Mouse (Mus musculus): ENCODE results near the gene Cecr2. TPM values are rescaled to one million over a fixed set of nuclear protein-coding genes. Genes with fewer than 3 reads are reported as not detected.
"Not testable (repeated sequence)": the region's sequence is repeated elsewhere in the genome, so short reads cannot be mapped to it uniquely, and the experiment has no call there.

Cecr2 gene
- polyA plus RNA-seq, 1 experiment from 2014 or later, result 1.6 TPM

DNA sequence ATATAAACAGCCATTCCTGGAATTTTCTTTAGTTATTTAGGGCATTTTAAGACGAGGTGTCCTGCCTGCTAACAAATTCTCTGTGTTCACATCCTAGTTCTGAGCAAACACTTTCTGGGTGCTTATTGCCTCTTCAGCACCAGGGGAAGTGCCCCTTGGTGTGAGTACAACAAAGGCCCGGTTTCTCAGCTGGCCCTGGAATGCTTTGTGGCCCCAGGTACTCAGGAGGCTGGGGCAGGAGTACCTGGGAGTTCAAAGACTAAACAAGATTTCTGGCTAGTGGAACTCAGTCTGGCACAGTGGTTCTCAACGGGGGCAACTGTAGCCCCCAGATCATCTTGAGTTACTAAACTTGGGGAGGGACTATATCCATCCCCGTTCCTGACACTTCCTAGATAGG, 26.6 kb upstream of the Cecr2 start:
- no peak overlapping the region for H3K27ac ChIP-seq (ENCODE audit: low read length)

DNA sequence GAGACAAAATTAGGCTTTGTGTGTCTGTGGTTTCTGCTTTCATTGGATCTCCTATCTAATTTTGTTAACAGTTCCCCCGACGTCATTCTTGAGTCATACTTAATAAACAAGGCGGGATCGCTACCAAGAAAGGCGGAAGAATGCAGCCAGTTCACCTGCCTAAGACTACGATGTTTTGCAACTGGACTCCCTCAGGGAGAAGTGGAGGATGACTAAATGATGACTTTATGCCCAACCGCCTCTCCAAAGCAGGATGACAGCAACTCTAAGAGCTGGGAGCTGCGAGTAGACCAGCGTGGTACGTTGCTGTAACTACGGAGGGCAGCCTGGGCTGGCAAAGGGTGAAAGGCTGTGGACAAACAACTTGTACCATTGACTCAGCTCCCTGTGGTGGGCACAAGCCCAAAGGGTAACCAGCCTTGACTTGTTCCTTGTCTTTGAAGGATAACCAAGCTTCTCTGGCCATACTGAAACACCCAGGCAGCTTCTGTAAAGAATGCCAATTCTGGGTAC, 24.2 kb upstream of the Cecr2 start:
- H3K36me3 ChIP-seq (ENCODE audit: control insufficient read depth, insufficient read depth, low read length), result no peaks in the 10 kb centered on the region
- no peak overlapping the region for H3K27ac ChIP-seq (ENCODE audit: low read length)
- 75% methylated on average over 11 of the region's 11 CpGs for WGBS
- no peaks in the 10 kb centered on the region for H3K27me3 ChIP-seq (ENCODE audit: control insufficient read depth, insufficient read depth, low read length)
- no peak overlapping the region for H3K9ac ChIP-seq (ENCODE audit: low read length)
- H3K4me2 ChIP-seq (ENCODE audit: low read depth, low read length), result no peak overlapping the region
- no peaks in the 10 kb centered on the region for H3K4me1 ChIP-seq (ENCODE audit: control insufficient read depth, insufficient read depth, low read length)
- no peaks in the 10 kb centered on the region for H3K9me3 ChIP-seq (replicated peaks; ENCODE audit: control insufficient read depth, low read length)
- H3K4me3 ChIP-seq (replicated peaks; ENCODE audit: low read length), result no peak overlapping the region
- no peak for ATAC-seq (ENCODE audit: insufficient read depth, low FRiP score)

More for the DNA sequence above, 26.6 kb upstream of the Cecr2 start:
- H3K4me3 ChIP-seq (replicated peaks; ENCODE audit: low read length), result no peak overlapping the region
- H3K9me3 ChIP-seq (replicated peaks; ENCODE audit: control insufficient read depth, low read length), result no peaks in the 10 kb centered on the region
- 36% methylated on average over 4 of the region's 4 CpGs for WGBS
- no peak overlapping the region for H3K4me2 ChIP-seq (ENCODE audit: low read depth, low read length)
- H3K4me1 ChIP-seq (ENCODE audit: control insufficient read depth, insufficient read depth, low read length), result no peaks in the 10 kb centered on the region
- no peaks in the 10 kb centered on the region for H3K27me3 ChIP-seq (ENCODE audit: control insufficient read depth, insufficient read depth, low read length)
- no peak for ATAC-seq (ENCODE audit: insufficient read depth, low FRiP score)
- H3K9ac ChIP-seq (ENCODE audit: low read length), result no peak overlapping the region
- H3K36me3 ChIP-seq (ENCODE audit: control insufficient read depth, insufficient read depth, low read length), result no peaks in the 10 kb centered on the region

DNA sequence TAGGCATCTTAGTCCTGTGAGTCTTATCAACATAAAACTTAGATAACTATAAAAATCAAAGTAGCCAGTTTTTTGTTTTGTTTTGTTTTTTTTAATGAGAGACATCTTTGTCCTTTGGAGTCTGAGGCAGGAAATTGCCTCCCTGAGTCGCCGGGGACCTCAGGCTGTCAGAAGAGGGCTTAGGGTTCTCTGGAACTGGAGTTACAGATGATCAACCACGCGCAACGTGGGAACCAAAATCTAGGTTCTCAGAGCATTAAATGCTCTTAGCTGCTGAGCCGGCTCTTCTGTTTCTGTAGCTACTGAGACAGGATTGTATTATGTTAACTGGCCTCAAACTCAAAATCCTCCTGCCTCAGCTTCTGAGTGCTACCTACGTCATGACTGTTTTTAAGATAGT, 22.4 kb upstream of the Cecr2 start:
- Histone ChIP-seq H3K27ac (ENCODE audit: low read length) (no peak overlapping the region), H3K4me1 (ENCODE audit: control insufficient read depth, insufficient read depth, low read length) (no peaks in the 10 kb centered on the region), H3K27me3 (ENCODE audit: control insufficient read depth, insufficient read depth, low read length) (no peaks in the 10 kb centered on the region), H3K4me2 (ENCODE audit: low read depth, low read length) (no peak overlapping the region), H3K9ac (ENCODE audit: low read length) (no peak overlapping the region), H3K36me3 (ENCODE audit: control insufficient read depth, insufficient read depth, low read length) (no peaks in the 10 kb centered on the region), H3K9me3 (replicated peaks; ENCODE audit: control insufficient read depth, low read length) (no peaks in the 10 kb centered on the region), H3K4me3 (replicated peaks; ENCODE audit: low read length) (no peak overlapping the region)
- 69% methylated on average over 7 of the region's 7 CpGs for WGBS
- no peak for ATAC-seq (ENCODE audit: insufficient read depth, low FRiP score)

DNA sequence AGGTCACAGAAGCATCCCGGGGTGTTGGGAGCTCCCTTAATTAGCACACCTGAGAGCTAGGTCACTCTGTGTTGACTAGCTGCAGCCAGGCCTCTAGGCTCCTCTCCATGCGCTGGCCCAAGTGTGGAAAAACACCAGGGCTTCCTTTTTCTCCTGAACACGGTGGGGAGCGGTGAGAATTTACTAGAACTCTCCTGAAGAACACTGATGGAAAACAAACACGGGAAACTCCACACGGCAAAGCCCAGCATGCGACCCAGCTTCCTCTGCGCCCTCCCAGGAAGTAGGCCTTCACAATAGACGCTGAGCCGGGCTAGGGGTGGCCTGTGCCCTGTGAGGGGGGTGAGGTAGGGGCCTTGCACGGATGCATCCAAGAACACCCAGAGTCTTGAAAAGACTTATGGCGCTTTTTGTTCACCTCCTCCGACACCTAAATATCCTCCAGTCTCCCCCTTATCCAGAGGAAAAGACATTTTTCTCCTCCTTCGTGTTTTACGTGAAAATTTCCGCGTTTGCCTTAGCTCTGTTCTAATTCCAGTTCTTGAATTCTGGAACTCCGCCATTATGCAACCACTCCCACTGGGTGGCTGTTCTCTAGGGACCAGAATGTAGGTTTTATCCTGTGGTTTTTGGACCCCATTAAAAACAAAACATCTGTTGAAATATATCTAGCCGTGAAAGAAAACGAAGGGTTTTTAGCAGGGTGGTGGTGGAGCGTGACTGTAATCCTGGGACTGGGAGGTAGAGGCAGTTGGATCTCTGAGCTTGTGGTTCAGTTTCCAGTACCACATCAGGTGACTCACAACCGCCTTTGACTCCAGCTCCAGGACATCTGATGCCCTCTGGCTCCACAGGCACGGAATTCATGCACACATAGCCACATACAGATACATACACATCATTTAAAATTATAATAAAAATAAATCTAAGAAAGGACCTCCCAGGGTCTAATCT, 21.5 kb upstream of the Cecr2 start:
- H3K9me3 ChIP-seq (replicated peaks; ENCODE audit: control insufficient read depth, low read length), result no peaks in the 10 kb centered on the region
- H3K9ac ChIP-seq (ENCODE audit: low read length), result no peak overlapping the region
- ATAC-seq (ENCODE audit: insufficient read depth, low FRiP score), result no peak
- no peak overlapping the region for H3K27ac ChIP-seq (ENCODE audit: low read length)
- no peaks in the 10 kb centered on the region for H3K36me3 ChIP-seq (ENCODE audit: control insufficient read depth, insufficient read depth, low read length)
- H3K4me1 ChIP-seq (ENCODE audit: control insufficient read depth, insufficient read depth, low read length), result no peaks in the 10 kb centered on the region
- H3K4me3 ChIP-seq (replicated peaks; ENCODE audit: low read length), result no peak overlapping the region
- 52% methylated on average over 23 of the region's 23 CpGs for WGBS
- no peak overlapping the region for H3K4me2 ChIP-seq (ENCODE audit: low read depth, low read length)
- no peaks in the 10 kb centered on the region for H3K27me3 ChIP-seq (ENCODE audit: control insufficient read depth, insufficient read depth, low read length)

DNA sequence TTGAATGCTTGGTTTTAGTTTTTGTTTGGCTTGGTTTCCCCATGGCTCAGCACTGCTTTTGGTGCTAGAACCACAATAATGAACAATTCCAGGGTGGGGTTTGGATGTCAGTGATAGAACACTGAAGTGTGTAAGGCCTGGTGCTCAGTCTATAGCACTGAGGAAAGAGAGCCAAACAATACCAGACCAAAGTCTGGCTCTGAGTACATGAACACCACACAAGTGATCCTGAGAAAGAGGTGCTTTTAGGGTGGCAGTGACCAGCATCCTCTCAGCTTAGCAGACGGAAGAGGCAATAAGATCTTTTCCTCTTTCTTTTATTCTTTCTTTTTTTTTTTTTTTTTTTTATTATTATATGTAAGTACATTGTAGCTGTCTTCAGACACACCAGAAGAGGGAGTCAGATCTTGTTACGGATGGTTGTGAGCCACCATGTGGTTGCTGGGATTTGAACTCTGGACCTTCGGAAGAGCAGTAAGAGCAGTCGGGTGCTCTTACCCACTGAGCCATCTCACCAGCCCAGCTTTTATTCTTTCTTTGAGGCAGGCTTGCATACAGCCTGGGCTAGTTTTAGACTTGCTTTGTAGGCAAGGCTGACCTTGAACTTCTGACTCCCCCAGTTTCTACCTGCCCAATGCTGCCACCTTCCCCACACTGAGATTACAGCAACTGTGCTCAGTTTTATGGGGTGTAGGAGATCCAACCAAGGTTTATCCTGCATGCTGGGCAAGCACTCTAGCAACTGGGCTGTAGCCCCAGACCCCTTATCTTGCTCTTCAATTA, 18.7 kb upstream of the Cecr2 start:
- not testable (repeated sequence) for H3K9ac ChIP-seq (ENCODE audit: low read length); H3K4me3 ChIP-seq (replicated peaks; ENCODE audit: low read length); H3K4me2 ChIP-seq (ENCODE audit: low read depth, low read length); H3K27ac ChIP-seq (ENCODE audit: low read length); H3K9me3 ChIP-seq (replicated peaks; ENCODE audit: control insufficient read depth, low read length); ATAC-seq (ENCODE audit: insufficient read depth, low FRiP score); H3K4me1 ChIP-seq (ENCODE audit: control insufficient read depth, insufficient read depth, low read length); H3K36me3 ChIP-seq (ENCODE audit: control insufficient read depth, insufficient read depth, low read length); H3K27me3 ChIP-seq (ENCODE audit: control insufficient read depth, insufficient read depth, low read length)
- WGBS, result 91% methylated on average over 3 of the region's 4 CpGs

DNA sequence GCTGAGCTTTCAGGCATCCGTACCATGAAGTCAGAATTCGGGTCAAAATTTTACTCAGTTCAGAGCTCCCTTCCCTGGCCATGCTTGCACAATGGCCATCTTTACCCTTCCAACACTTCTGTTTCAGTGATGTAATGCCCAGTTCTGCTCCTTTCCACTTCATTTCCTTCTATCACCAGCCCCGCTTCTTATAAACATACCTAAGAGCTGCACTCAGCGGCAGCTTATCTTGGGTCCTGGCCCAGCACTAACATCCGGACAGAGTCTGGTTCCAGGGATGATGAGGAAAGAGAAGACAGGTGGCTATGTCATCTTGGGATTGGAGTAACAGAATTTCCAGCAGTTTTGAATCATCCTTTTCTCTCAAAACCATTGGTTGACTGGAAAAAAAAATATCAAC, 18.0 kb upstream of the Cecr2 start:
- Histone ChIP-seq H3K9me3 (replicated peaks; ENCODE audit: control insufficient read depth, low read length) (no peaks in the 10 kb centered on the region), H3K36me3 (ENCODE audit: control insufficient read depth, insufficient read depth, low read length) (no peaks in the 10 kb centered on the region), H3K4me3 (replicated peaks; ENCODE audit: low read length) (no peak overlapping the region), H3K27ac (ENCODE audit: low read length) (no peak overlapping the region), H3K4me1 (ENCODE audit: control insufficient read depth, insufficient read depth, low read length) (no peaks in the 10 kb centered on the region), H3K9ac (ENCODE audit: low read length) (no peak overlapping the region), H3K4me2 (ENCODE audit: low read depth, low read length) (no peak overlapping the region), H3K27me3 (ENCODE audit: control insufficient read depth, insufficient read depth, low read length) (no peaks in the 10 kb centered on the region)
- ATAC-seq (ENCODE audit: insufficient read depth, low FRiP score), result no peak
- WGBS, result 44% methylated on average over 5 of the region's 5 CpGs

DNA sequence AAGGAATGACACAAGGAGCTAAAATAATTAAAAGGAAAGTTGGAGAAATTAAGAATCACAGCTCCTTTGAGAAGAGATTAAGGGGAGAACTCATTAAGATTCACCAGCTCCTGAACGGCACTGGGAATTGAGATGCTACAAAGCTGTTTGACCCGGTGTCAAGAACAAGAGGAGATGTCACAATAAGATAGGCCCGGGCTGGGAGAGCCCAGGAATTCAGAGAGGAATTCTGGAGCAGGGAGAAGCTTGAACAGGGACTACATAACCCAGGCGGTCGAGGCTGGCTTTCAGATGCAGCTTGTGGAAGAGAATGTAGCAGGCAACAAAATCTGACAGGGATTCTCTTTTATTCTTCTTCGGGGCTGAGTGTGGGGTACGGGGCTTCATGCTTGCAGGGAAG, 13.5 kb upstream of the Cecr2 start:
- no peak for ATAC-seq (ENCODE audit: insufficient read depth, low FRiP score)
- no peaks in the 10 kb centered on the region for H3K4me1 ChIP-seq (ENCODE audit: control insufficient read depth, insufficient read depth, low read length)
- no peaks in the 10 kb centered on the region for H3K36me3 ChIP-seq (ENCODE audit: control insufficient read depth, insufficient read depth, low read length)
- no peak overlapping the region for H3K4me2 ChIP-seq (ENCODE audit: low read depth, low read length)
- H3K4me3 ChIP-seq (replicated peaks; ENCODE audit: low read length), result no peak overlapping the region
- H3K27ac ChIP-seq (ENCODE audit: low read length), result no peak overlapping the region
- no peaks in the 10 kb centered on the region for H3K9me3 ChIP-seq (replicated peaks; ENCODE audit: control insufficient read depth, low read length)
- 48% methylated on average over 7 of the region's 7 CpGs for WGBS
- H3K27me3 ChIP-seq (ENCODE audit: control insufficient read depth, insufficient read depth, low read length), result no peaks in the 10 kb centered on the region
- H3K9ac ChIP-seq (ENCODE audit: low read length), result no peak overlapping the region

DNA sequence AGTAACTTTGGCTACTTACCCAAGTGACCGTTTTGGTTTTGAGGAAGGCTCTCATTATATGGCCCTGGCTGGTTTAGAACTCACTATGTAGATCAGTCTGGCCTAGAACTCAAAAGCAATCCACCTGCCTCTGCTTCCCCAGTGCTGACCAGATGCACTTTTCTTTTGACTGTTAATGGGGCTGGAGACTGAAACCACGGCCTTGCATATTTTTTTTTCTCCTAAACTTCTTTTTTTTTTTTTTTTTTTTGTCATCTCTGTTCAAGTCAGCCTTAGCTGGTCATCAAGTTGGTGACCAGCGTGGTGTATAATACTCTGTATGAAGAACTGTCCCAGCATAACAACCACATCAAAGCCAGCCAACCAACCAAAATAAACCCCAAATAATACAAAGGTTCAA, 10.5 kb upstream of the Cecr2 start:
- Histone ChIP-seq H3K4me1 (ENCODE audit: control insufficient read depth, insufficient read depth, low read length) (no peaks in the 10 kb centered on the region), H3K36me3 (ENCODE audit: control insufficient read depth, insufficient read depth, low read length) (no peaks in the 10 kb centered on the region), H3K9ac (ENCODE audit: low read length) (no peak overlapping the region), H3K27ac (ENCODE audit: low read length) (no peak overlapping the region), H3K4me3 (replicated peaks; ENCODE audit: low read length) (no peak overlapping the region), H3K27me3 (ENCODE audit: control insufficient read depth, insufficient read depth, low read length) (no peaks in the 10 kb centered on the region), H3K4me2 (ENCODE audit: low read depth, low read length) (no peak overlapping the region), H3K9me3 (replicated peaks; ENCODE audit: control insufficient read depth, low read length) (no peaks in the 10 kb centered on the region)
- no peak for ATAC-seq (ENCODE audit: insufficient read depth, low FRiP score)
- WGBS, result 84% methylated on average over 3 of the region's 3 CpGs

DNA sequence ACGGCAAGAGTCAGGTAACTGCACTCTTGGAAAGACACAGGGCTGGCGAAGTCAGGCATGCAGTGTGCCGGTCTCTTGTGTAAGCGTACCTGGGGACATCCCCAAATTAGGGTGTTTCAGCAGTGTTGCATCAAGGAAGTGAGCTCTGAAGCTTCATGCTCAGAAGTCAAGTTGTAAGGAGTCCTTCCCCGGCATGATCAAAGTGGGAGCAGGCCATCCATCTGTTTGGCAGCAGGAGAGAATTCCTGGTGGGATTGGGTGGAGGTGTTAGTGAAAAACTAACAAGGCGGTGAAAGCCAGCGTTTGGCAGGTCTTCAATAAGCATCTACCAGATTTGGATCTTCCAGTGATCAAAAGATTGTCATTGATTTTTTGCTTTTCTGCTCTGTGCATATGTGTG, 7.3 kb upstream of the Cecr2 start:
- no peaks in the 10 kb centered on the region for H3K4me1 ChIP-seq (ENCODE audit: control insufficient read depth, insufficient read depth, low read length)
- H3K27me3 ChIP-seq (ENCODE audit: control insufficient read depth, insufficient read depth, low read length), result no peaks in the 10 kb centered on the region
- H3K9ac ChIP-seq (ENCODE audit: low read length), result no peak overlapping the region
- H3K36me3 ChIP-seq (ENCODE audit: control insufficient read depth, insufficient read depth, low read length), result no peaks in the 10 kb centered on the region
- no peak for ATAC-seq (ENCODE audit: insufficient read depth, low FRiP score)
- no peak overlapping the region for H3K4me3 ChIP-seq (replicated peaks; ENCODE audit: low read length)
- H3K4me2 ChIP-seq (ENCODE audit: low read depth, low read length), result no peak overlapping the region
- 49% methylated on average over 7 of the region's 7 CpGs for WGBS
- no peaks in the 10 kb centered on the region for H3K9me3 ChIP-seq (replicated peaks; ENCODE audit: control insufficient read depth, low read length)
- H3K27ac ChIP-seq (ENCODE audit: low read length), result no peak overlapping the region

Data from stomach, embryonic 16.5 days (tissue).